Mouse (Mus musculus): ENCODE data around the gene Nme7. TPM values are rescaled to one million over a fixed set of nuclear protein-coding genes. Genes with fewer than 3 reads are reported as not detected.

Nme7 gene
- polyA plus RNA-seq (2012; ENCODE audit: insufficient read depth, low replicate concordance), result 0.86 and 5.1 TPM in 2 replicates

DNA sequence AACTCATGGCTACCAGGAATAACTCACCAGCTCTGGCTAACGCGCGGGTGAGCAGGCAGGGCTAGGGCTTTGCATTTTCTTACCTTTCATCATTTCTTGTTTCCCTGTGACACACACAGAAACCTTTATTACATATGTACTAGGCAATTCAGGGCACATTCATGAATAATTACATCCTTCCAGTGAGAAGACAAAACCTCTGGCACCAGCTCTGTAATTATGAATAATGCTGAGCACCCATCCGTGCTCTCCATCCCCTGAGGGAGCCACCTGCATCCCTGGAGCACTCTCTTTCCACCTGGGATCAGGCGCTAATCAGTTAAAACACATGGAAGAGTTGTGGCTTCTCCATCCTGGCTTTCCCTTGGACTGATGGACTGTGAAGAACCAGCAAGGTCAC lies at the start of gene Nme7:
Nme7 (plus strand) TSS at position 301 of the 400 bp plus-strand sequence.
- no peaks in the 10 kb centered on the region for H3K27me3 ChIP-seq (replicated peaks)
- peaks cover 65% of the 10 kb centered on the region for H3K36me3 ChIP-seq (replicated peaks; ENCODE audit: low read length)
- H3K4me1 ChIP-seq, result peaks cover 27% of the 10 kb centered on the region
- no peaks in the 10 kb centered on the region for H3K9me3 ChIP-seq
- TF ChIP-seq GATA1 (IDR thresholded peaks at IDR 0.05; ENCODE audit: borderline replicate concordance, low read length), result no peak
- TF ChIP-seq FLI1 (IDR thresholded peaks at IDR 0.05; ENCODE audit: low read length), result no peak
- no peak within 1 kb of the TSS for H3K4me3 ChIP-seq (replicated peaks)

DNA sequence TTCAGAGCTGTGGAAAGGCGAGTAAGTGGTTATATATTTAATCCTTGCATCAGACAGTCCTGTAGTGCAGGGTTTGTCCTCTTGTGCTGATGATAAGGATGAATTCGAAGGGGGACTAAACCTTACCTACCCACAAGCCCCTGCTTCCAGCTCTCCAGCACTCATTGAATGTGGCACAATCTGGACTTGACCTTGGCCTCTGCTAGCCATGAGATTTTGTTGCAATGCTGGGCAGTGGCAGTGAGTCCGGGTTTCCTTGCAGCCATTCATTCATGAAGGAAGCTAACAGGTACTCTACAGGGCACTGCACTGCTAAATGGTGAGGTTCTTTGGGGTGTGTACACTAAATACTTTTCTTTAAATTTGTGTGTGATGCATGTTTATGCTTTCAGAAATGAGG lies 49.1 kb upstream of the Nme7 start:
- no peak for TF ChIP-seq GATA1 (IDR thresholded peaks at IDR 0.05; ENCODE audit: borderline replicate concordance, low read length)
- no peak for TF ChIP-seq FLI1 (IDR thresholded peaks at IDR 0.05; ENCODE audit: low read length)
- no peaks in the 10 kb centered on the region for H3K9me3 ChIP-seq
- H3K4me1 ChIP-seq, result peaks cover 74% of the 10 kb centered on the region
- H3K36me3 ChIP-seq (replicated peaks; ENCODE audit: low read length), result peaks cover 59% of the 10 kb centered on the region
- H3K27me3 ChIP-seq (replicated peaks), result no peaks in the 10 kb centered on the region
- H3K4me3 ChIP-seq (replicated peaks), result no peak overlapping the region

- Histone ChIP-seq H3K4me1 (peaks cover 30% of the 10 kb centered on the region), H3K27me3 (replicated peaks) (no peaks in the 10 kb centered on the region), H3K4me3 (replicated peaks) (no peak overlapping the region), H3K9me3 (no peaks in the 10 kb centered on the region), H3K36me3 (replicated peaks; ENCODE audit: low read length) (peaks cover 94% of the 10 kb centered on the region)
- TF ChIP-seq FLI1 (IDR thresholded peaks at IDR 0.05; ENCODE audit: low read length), result no peak
- TF ChIP-seq GATA1 (IDR thresholded peaks at IDR 0.05; ENCODE audit: borderline replicate concordance, low read length), result no peak
Measured at GRCm38 (mm10) chr1:164260171-164261028, 43.5 kb upstream of the Nme7 start.

DNA sequence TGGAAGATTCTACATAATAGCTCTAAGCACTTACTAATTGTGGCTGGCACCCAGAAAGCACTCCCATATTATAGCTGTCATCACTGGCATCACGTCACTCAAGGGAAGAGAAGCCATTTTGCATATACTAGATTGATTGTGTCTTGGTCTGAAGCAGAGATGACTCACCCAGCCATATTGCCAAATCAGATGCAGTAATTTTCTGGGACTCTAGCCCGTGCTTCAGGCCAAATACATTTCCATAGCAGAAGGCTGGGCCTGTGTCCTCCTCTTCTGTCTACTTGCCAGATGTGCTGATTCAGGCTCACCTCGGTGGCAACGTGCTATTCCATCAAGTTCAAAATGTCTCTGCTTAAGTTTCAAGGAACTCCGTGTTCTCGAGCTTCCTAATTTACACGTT lies 42.4 kb upstream of the Nme7 start:
- TF ChIP-seq GATA1 (IDR thresholded peaks at IDR 0.05; ENCODE audit: borderline replicate concordance, low read length), result no peak
- TF ChIP-seq FLI1 (IDR thresholded peaks at IDR 0.05; ENCODE audit: low read length), result no peak
- peaks cover 95% of the 10 kb centered on the region for H3K36me3 ChIP-seq (replicated peaks; ENCODE audit: low read length)
- no peak overlapping the region for H3K4me3 ChIP-seq (replicated peaks)
- H3K4me1 ChIP-seq, result peaks cover 26% of the 10 kb centered on the region
- H3K9me3 ChIP-seq, result no peaks in the 10 kb centered on the region
- no peaks in the 10 kb centered on the region for H3K27me3 ChIP-seq (replicated peaks)

DNA sequence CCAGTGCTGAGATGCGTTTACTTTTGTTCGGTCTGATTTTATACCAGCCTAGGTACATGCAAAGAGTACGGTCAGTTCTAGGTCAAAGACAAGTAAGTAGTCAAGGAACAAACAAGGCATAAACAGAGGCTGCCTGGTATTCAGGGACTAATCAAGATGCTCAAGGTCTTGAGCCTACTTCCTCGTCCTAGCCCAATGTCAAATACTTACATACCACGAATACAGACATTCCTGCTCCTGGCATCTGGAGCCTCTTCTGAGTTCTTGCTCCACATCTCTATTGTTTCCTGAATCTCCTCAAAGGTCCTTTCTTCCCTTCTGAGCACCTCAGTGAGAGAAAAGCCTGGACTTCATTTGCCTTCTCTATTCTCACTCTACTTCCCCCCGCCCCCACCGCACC lies 33.0 kb upstream of the Nme7 start:
- Histone ChIP-seq H3K4me3 (replicated peaks) (no peak overlapping the region), H3K9me3 (peaks cover 8% of the 10 kb centered on the region; the same call in 1 of the 2 replicates), H3K27me3 (replicated peaks) (no peaks in the 10 kb centered on the region), H3K36me3 (replicated peaks; ENCODE audit: low read length) (peaks cover 10% of the 10 kb centered on the region), H3K4me1 (peaks cover 19% of the 10 kb centered on the region)
- TF ChIP-seq GATA1 (IDR thresholded peaks at IDR 0.05; ENCODE audit: borderline replicate concordance, low read length) (no peak), FLI1 (IDR thresholded peaks at IDR 0.05; ENCODE audit: low read length) (no peak)

DNA sequence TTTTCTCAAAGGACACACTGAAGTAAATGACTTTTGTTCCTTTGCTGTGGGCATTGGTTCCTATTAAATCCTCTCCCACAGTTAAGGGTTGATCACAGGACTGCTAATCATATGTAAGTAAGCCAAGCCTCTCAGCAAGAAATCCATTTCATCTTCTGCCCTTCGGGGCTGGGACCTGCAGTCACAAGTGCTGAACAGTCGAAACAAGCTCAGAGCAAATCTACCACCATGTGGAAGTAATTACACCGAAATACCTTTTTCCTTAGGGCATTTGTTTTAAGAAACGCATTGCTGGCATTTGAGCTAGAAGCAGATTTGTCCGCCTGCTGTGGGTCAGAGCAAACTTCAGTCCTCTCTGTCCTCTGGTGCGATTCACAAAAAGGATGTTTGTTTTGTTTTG lies 30.3 kb upstream of the Nme7 start:
- peaks cover 5% of the 10 kb centered on the region for H3K36me3 ChIP-seq (replicated peaks; ENCODE audit: low read length)
- H3K4me1 ChIP-seq, result peaks cover 29% of the 10 kb centered on the region
- no peak overlapping the region for H3K4me3 ChIP-seq (replicated peaks)
- peaks cover 8% of the 10 kb centered on the region; the same call in 1 of the 2 replicates for H3K9me3 ChIP-seq
- TF ChIP-seq GATA1 (IDR thresholded peaks at IDR 0.05; ENCODE audit: borderline replicate concordance, low read length) (no peak), FLI1 (IDR thresholded peaks at IDR 0.05; ENCODE audit: low read length) (no peak)
- H3K27me3 ChIP-seq (replicated peaks), result no peaks in the 10 kb centered on the region

DNA sequence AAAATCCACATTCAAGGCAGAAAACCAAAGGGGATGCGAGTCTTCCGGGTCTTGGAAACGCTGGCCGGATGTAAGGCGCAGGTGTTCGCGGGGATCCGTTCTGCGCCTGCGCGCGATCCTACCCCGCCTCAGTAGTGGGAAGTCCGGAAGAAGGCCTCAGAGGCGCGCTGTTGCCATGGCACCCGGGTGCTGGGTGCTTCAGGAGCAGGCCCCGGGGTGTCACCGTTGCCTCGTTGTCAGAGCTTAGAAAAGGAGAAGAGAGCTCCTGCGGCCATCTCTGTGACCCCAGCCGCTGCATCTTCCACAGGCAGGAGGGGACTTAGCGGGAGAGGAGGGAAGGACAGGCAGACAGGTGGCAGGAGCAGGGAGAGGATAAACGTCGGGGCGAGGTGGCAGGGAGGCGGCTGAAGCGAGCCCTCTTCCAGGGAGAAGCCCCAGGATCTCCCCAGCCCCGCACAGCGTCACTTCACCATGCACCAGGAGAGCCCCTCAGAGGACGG lies 28.4 kb upstream of the Nme7 start, which contains the start of gene Ccdc181:
Ccdc181 (plus strand) TSS at position 131 of the 500 bp plus-strand sequence.
- Histone ChIP-seq H3K36me3 (replicated peaks; ENCODE audit: low read length) (peaks cover 19% of the 10 kb centered on the region), H3K4me1 (peaks cover 21% of the 10 kb centered on the region), H3K4me3 (replicated peaks) (peak within 1 kb of the TSS; percentile 99), H3K9me3 (peaks cover 7% of the 10 kb centered on the region; the same call in 1 of the 2 replicates), H3K27me3 (replicated peaks) (no peaks in the 10 kb centered on the region)
- TF ChIP-seq GATA1 (IDR thresholded peaks at IDR 0.05; ENCODE audit: borderline replicate concordance, low read length) (no peak), FLI1 (IDR thresholded peaks at IDR 0.05; ENCODE audit: low read length) (0 out of 2 replicates have a peak, but pooled peaks have one; percentile 21)

DNA sequence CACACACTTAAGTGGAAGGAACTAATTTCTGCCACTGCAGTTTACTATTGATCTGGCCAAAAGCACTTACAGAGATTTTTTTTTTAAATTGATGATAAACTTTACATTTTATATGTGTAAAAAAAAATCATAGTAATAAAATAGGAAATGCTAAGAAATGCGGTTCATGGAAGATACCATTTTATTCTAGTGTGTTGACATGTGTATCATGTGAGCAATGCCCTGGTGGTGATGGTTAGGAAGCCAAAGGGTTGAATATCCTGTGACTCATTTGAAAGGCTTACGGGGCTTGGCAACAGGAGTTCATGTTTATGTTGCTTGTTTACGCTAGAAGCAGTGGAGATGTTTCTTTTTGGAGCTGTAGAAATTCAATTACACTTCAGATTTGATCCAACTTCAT lies 27.4 kb upstream of the Nme7 start:
- no peaks in the 10 kb centered on the region for H3K27me3 ChIP-seq (replicated peaks)
- peaks cover 26% of the 10 kb centered on the region for H3K36me3 ChIP-seq (replicated peaks; ENCODE audit: low read length)
- TF ChIP-seq GATA1 (IDR thresholded peaks at IDR 0.05; ENCODE audit: borderline replicate concordance, low read length) (no peak), FLI1 (IDR thresholded peaks at IDR 0.05; ENCODE audit: low read length) (no peak)
- H3K4me1 ChIP-seq, result peaks cover 21% of the 10 kb centered on the region
- H3K4me3 ChIP-seq (replicated peaks), result no peak overlapping the region
- no peaks in the 10 kb centered on the region for H3K9me3 ChIP-seq

GRCm38 (mm10) chr1:164279332-164279731 lies 24.6 kb upstream of the Nme7 start:
- H3K36me3 ChIP-seq (replicated peaks; ENCODE audit: low read length), result peaks cover 52% of the 10 kb centered on the region
- H3K9me3 ChIP-seq, result no peaks in the 10 kb centered on the region
- H3K27me3 ChIP-seq (replicated peaks), result no peaks in the 10 kb centered on the region
- no peak for TF ChIP-seq GATA1 (IDR thresholded peaks at IDR 0.05; ENCODE audit: borderline replicate concordance, low read length)
- TF ChIP-seq FLI1 (IDR thresholded peaks at IDR 0.05; ENCODE audit: low read length), result no peak
- H3K4me3 ChIP-seq (replicated peaks), result no peak overlapping the region
- peaks cover 28% of the 10 kb centered on the region for H3K4me1 ChIP-seq

DNA sequence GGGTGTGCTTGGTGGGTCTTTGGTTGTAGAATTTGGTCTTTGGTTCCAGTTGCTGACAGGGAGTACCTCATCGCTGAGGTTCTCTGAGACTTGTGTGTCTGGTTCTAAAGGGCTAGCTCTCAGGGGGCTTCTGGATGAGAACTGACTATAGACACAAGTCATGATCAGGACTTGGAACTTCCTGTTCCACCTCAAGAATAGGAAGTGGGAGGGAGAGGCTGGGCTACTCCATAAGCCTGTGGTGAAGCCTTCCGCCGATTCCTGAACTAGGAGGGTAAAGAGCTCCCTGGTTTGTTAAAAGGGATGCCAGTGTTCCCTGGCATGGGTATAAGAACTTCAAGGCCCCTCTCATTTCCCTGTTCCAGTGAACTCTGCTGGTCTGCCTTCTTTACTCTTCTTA lies 19.9 kb upstream of the Nme7 start:
- H3K9me3 ChIP-seq, result no peaks in the 10 kb centered on the region
- H3K4me3 ChIP-seq (replicated peaks), result no peak overlapping the region
- no peaks in the 10 kb centered on the region for H3K27me3 ChIP-seq (replicated peaks)
- peaks cover 18% of the 10 kb centered on the region for H3K4me1 ChIP-seq
- peaks cover 67% of the 10 kb centered on the region for H3K36me3 ChIP-seq (replicated peaks; ENCODE audit: low read length)
- TF ChIP-seq GATA1 (IDR thresholded peaks at IDR 0.05; ENCODE audit: borderline replicate concordance, low read length) (no peak), FLI1 (IDR thresholded peaks at IDR 0.05; ENCODE audit: low read length) (no peak)
